Mouse (Mus musculus) heart, postnatal 0 days (tissue): ENCODE measurements around the gene Mlycd. TPM values are rescaled to one million over a fixed set of nuclear protein-coding genes. Genes with fewer than 3 reads are reported as not detected.

ENCODE experiments used
- ATAC-seq: fragments of 200-750 bp; cut with Nextera tagmentation; 2 replicates; pipeline ENCODE4 v1.8.0; 2017; ENCODE audit warnings: low read depth, moderate number of reproducible peaks, moderate library complexity; ENCODE audit not compliant: insufficient read depth
- DNase-seq: peaks from one replicate; pipeline ENCODE4 v3.0.0-alpha.2; 2016; ENCODE audit warnings: low spot score
- H3K27ac ChIP-seq: fragments of 300-500 bp; sonication (generic); 2 replicates; pipeline ENCODE4 v1.5.1; 2014; ENCODE audit warnings: low read depth, mild to moderate bottlenecking
- H3K27me3 ChIP-seq: fragments of 300-500 bp; sonication (generic); 2 replicates; pipeline ENCODE4 v1.6.1; 2014; ENCODE audit warnings: low read length, mixed read lengths; ENCODE audit not compliant: control insufficient read depth, insufficient read depth
- H3K36me3 ChIP-seq: fragments of 300-500 bp; sonication (generic); replicated peaks from 2 replicates; pipeline ENCODE4 v1.6.1; 2014; ENCODE audit warnings: low read length, mixed read lengths; ENCODE audit not compliant: control insufficient read depth, insufficient read depth
- H3K4me1 ChIP-seq: fragments of 300-500 bp; sonication (generic); 2 replicates; pipeline ENCODE4 v1.6.1; 2014; ENCODE audit warnings: antibody characterized with exemption; ENCODE audit not compliant: control insufficient read depth, insufficient read depth
- H3K4me2 ChIP-seq: fragments of 300-500 bp; sonication (generic); 2 replicates; pipeline ENCODE4 v1.6.1; 2014; ENCODE audit warnings: low read depth, mild to moderate bottlenecking, low read length, moderate library complexity
- H3K4me3 ChIP-seq: fragments of 300-500 bp; sonication (generic); 2 replicates; pipeline ENCODE4 v1.5.1; 2014; ENCODE audit warnings: low read depth, low read length
- H3K9ac ChIP-seq: fragments of 300-500 bp; sonication (generic); replicated peaks from 2 replicates; pipeline ENCODE4 v1.6.1; 2014; ENCODE audit warnings: low read depth, low read length, mixed read lengths
- H3K9me3 ChIP-seq: fragments of 300-500 bp; sonication (generic); replicated peaks from 2 replicates; pipeline ENCODE4 v1.6.1; 2016; ENCODE audit warnings: low read length; ENCODE audit not compliant: control insufficient read depth
- CTCF ChIP-seq: IDR thresholded peaks from 2 replicates; pipeline ENCODE4 v1.5.1; 2016; ENCODE audit warnings: antibody characterized with exemption, control low read depth, low read depth
- EP300 ChIP-seq: IDR thresholded peaks from 2 replicates; pipeline ENCODE4 v1.6.1; 2016; ENCODE audit warnings: antibody characterized with exemption, low read depth
- WGBS: fragments of 180-500 bp; shearing (Covaris S2); extraction: QIAGEN DNeasy Blood & Tissue Kit; methylation state at CpG from one replicate; pipeline ENCODE4 v1.1.7; 2014; 5-methylcytosine and 5-hydroxymethylcytosine counted together
- polyA plus RNA-seq: library from polyadenylated mRNA; unstranded; fragments of >200 nt; fragmentation: Nextera tagmentation; extraction: Ambion mirVana; gene quantifications from 2 replicates; pipeline ENCODE4 v1.2.1, GENCODE M21; 2015
- total RNA-seq: library from RNA; depleted of rRNA; stranded (reverse); fragments of >200 nt; gene quantifications from 2 replicates; pipeline ENCODE4 v1.2.3, GENCODE M21; 2014; ENCODE audit warnings: low replicate concordance

The Mlycd gene
- total and polyA plus RNA-seq, 2 experiments from 2014 or later: 77.5 to 109 TPM

GRCm38 (mm10) chr8:119424199-119424733 is 29.6 kb downstream of the Mlycd start:
- no peak overlapping the region for H3K4me3 ChIP-seq
- 80% methylated on average over 10 of the region's 10 CpGs for WGBS
- H3K4me1 ChIP-seq: peaks cover 42% of the 10 kb centered on the region

GRCm38 (mm10) chr8:119424740-119425139 is 30.1 kb downstream of the Mlycd start:
- Histone ChIP-seq H3K27ac (peak overlapping the region; percentile 77), H3K4me3 (no peak overlapping the region), H3K4me2 (no peak overlapping the region), H3K36me3 (no peaks in the 10 kb centered on the region), H3K27me3 (no peaks in the 10 kb centered on the region), H3K9me3 (no peaks in the 10 kb centered on the region), H3K4me1 (peaks cover 42% of the 10 kb centered on the region), H3K9ac (no peak overlapping the region)
- TF ChIP-seq CTCF: no peak
- no peak for TF ChIP-seq EP300
- 61% methylated on average over 10 of the region's 10 CpGs for WGBS
- ATAC-seq (no peak), DNase-seq (no peak)

More at GRCm38 (mm10) chr8:119424199-119424733, 29.6 kb downstream of the Mlycd start:
- no peak for ATAC-seq
- no peaks in the 10 kb centered on the region for H3K9me3 ChIP-seq
- H3K27ac ChIP-seq: peak overlapping the region; percentile 77
- no peaks in the 10 kb centered on the region for H3K27me3 ChIP-seq
- peak overlapping the region; percentile 5; the same call in 1 of the 2 replicates for H3K4me2 ChIP-seq
- no peaks in the 10 kb centered on the region for H3K36me3 ChIP-seq
- no peak overlapping the region for H3K9ac ChIP-seq
- no peak for DNase-seq
- TF ChIP-seq EP300 (no peak), CTCF (no peak)

- 0 out of 2 replicates have a peak, but pooled peaks have one; percentile 3 for TF ChIP-seq CTCF
- 0 out of 2 replicates have a peak, but pooled peaks have one; percentile 30 for TF ChIP-seq EP300
- H3K27me3 ChIP-seq: no peaks in the 10 kb centered on the region
- H3K9ac ChIP-seq: no peak overlapping the region
- no peaks in the 10 kb centered on the region for H3K36me3 ChIP-seq
- no peak overlapping the region for H3K4me3 ChIP-seq
- H3K27ac ChIP-seq: peak overlapping the region; percentile 77
- DNase-seq (peak; percentile 37), ATAC-seq (peak; percentile 34)
- peaks cover 42% of the 10 kb centered on the region for H3K4me1 ChIP-seq
- no peak overlapping the region for H3K4me2 ChIP-seq
- no peaks in the 10 kb centered on the region for H3K9me3 ChIP-seq
- 49% methylated on average over 10 of the region's 10 CpGs for WGBS
Observed at GRCm38 (mm10) chr8:119425533-119425932, 30.9 kb downstream of the Mlycd start.

- Histone ChIP-seq H3K4me3 (no peak overlapping the region), H3K36me3 (no peaks in the 10 kb centered on the region), H3K27ac (peak overlapping the region; percentile 77), H3K9me3 (no peaks in the 10 kb centered on the region), H3K4me1 (peaks cover 42% of the 10 kb centered on the region), H3K27me3 (no peaks in the 10 kb centered on the region), H3K9ac (no peak overlapping the region), H3K4me2 (no peak overlapping the region)
- DNase-seq: peak; percentile 33
- no peak for ATAC-seq
- TF ChIP-seq CTCF (no peak), EP300 (no peak)
- whole genome bisulfite sequencing: 65% methylated on average over 6 of the region's 6 CpGs
Observed at GRCm38 (mm10) chr8:119426069-119426735, 31.5 kb downstream of the Mlycd start.

GRCm38 (mm10) chr8:119427634-119428349 is 33.1 kb downstream of the Mlycd start:
- H3K27ac ChIP-seq: 0 out of 2 replicates have a peak overlapping the region, but pooled peaks have one; percentile 28
- no peak overlapping the region for H3K9ac ChIP-seq
- no peak for TF ChIP-seq EP300
- TF ChIP-seq CTCF: no peak
- DNase-seq (no peak), ATAC-seq (no peak)
- no peaks in the 10 kb centered on the region for H3K27me3 ChIP-seq
- H3K36me3 ChIP-seq: no peaks in the 10 kb centered on the region
- peaks cover 28% of the 10 kb centered on the region for H3K4me1 ChIP-seq
- no peaks in the 10 kb centered on the region for H3K9me3 ChIP-seq
- 66% methylated on average over 12 of the region's 12 CpGs for WGBS
- H3K4me2 ChIP-seq: no peak overlapping the region
- H3K4me3 ChIP-seq: no peak overlapping the region
